Mouse (Mus musculus) midbrain, embryonic 11.5 days (tissue): ENCODE results near the gene Castor2. TPM values are rescaled to one million over a fixed set of nuclear protein-coding genes. Genes with fewer than 3 reads are reported as not detected.

ENCODE experiments used
- ATAC-seq: fragments of 200-750 bp; cut with Nextera tagmentation; 2 replicates; pipeline ENCODE4 v1.8.0; 2017; ENCODE audit warnings: moderate TSS enrichment, moderate library complexity; ENCODE audit not compliant: low FRiP score
- DNase-seq: peaks from one replicate; pipeline ENCODE4 v3.0.0; 2015; ENCODE audit warnings: low spot score; ENCODE audit errors: missing footprints
- H3K27ac ChIP-seq: fragments of 300-500 bp; sonication (generic); 2 replicates; pipeline ENCODE4 v1.5.1; 2014; ENCODE audit warnings: low read depth, low read length
- H3K27me3 ChIP-seq: fragments of 300-500 bp; sonication (generic); 2 replicates; pipeline ENCODE4 v1.6.1; 2014; ENCODE audit warnings: mild to moderate bottlenecking, low read length, moderate library complexity, mixed read lengths; ENCODE audit not compliant: control insufficient read depth, insufficient read depth
- H3K36me3 ChIP-seq: fragments of 300-500 bp; sonication (generic); 2 replicates; pipeline ENCODE4 v1.6.1; 2014; ENCODE audit warnings: mild to moderate bottlenecking, low read length, moderate library complexity, mixed read lengths; ENCODE audit not compliant: control insufficient read depth, insufficient read depth
- H3K4me1 ChIP-seq: fragments of 300-500 bp; sonication (generic); 2 replicates; pipeline ENCODE4 v1.6.1; 2014; ENCODE audit warnings: low read length; ENCODE audit not compliant: control insufficient read depth, insufficient read depth
- H3K4me2 ChIP-seq: fragments of 300-500 bp; sonication (generic); 2 replicates; pipeline ENCODE4 v1.6.1; 2014; ENCODE audit warnings: mild to moderate bottlenecking, moderate library complexity
- H3K4me3 ChIP-seq: fragments of 300-500 bp; sonication (generic); 2 replicates; pipeline ENCODE4 v1.5.1; 2014; ENCODE audit warnings: low read depth, low read length
- H3K9ac ChIP-seq: fragments of 300-500 bp; sonication (generic); 2 replicates; pipeline ENCODE4 v1.6.1; 2014; ENCODE audit warnings: low read length
- H3K9me3 ChIP-seq: fragments of 300-500 bp; sonication (generic); 2 replicates; pipeline ENCODE4 v1.6.1; 2016; ENCODE audit warnings: low read length; ENCODE audit not compliant: control insufficient read depth
- WGBS: fragments of 180-500 bp; shearing (Covaris S2); extraction: QIAGEN DNeasy Blood & Tissue Kit; methylation state at CpG from one replicate; pipeline ENCODE4 v1.1.7; 2014; 5-methylcytosine and 5-hydroxymethylcytosine counted together
- polyA plus RNA-seq: library from polyadenylated mRNA; unstranded; fragments of >200 nt; fragmentation: Nextera tagmentation; extraction: Ambion mirVana; gene quantifications from 2 replicates; pipeline ENCODE4 v1.2.1, GENCODE M21; 2014

Castor2 gene
- polyA plus RNA-seq, 1 experiment from 2014 or later, result 11.7 TPM

DNA sequence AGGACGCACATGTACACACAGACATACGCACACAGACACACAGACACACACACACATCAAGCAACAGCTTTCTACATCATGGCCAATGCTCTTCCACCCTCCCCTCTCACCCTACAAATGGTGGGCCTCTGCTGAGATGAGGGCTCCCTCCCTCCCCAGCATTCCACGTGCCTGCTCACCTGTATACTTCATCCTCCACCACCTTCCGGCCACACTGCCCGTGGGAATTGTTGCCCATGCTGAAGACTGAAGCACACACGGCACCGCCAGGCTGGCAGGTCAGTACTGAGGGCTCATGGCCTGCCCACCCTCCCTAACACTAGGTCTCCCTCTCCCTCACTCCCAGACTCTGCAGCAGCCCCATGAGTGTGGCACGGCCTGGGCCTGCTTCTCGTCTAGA lies 68.5 kb downstream of the Castor2 start:
- Histone ChIP-seq H3K27ac (no peak overlapping the region), H3K9me3 (no peaks in the 10 kb centered on the region), H3K36me3 (no peaks in the 10 kb centered on the region; the same call in 1 of the 2 replicates), H3K4me1 (no peaks in the 10 kb centered on the region), H3K9ac (no peak overlapping the region), H3K27me3 (no peaks in the 10 kb centered on the region), H3K4me2 (no peak overlapping the region), H3K4me3 (no peak overlapping the region)
- 91% methylated on average over 9 of the region's 9 CpGs for WGBS
- no peak for DNase-seq
- ATAC-seq, result no peak

DNA sequence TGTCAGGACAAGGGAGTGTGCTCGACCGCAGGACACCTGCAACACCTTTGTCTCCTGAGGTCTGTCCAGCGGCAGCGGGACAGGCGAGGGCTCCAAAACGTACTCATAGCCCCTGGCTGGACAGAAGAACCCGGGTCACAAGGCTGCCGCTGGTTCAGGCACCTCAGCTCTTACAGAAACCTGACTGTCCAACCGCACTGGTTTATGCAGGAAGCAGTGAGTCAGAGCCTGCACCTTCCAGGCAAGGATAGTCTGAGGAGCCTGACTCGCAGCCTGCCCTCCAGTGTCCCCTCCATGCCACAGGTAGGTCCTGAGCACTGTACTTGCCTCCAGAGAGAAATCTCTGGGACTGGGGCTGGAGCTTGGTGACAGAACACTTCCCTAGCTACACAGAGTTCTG lies 69.7 kb downstream of the Castor2 start:
- no peak for ATAC-seq
- Histone ChIP-seq H3K9ac (no peak overlapping the region), H3K9me3 (no peaks in the 10 kb centered on the region), H3K36me3 (no peaks in the 10 kb centered on the region), H3K4me1 (no peaks in the 10 kb centered on the region), H3K27ac (no peak overlapping the region), H3K4me3 (no peak overlapping the region), H3K27me3 (no peaks in the 10 kb centered on the region), H3K4me2 (no peak overlapping the region)
- 90% methylated on average over 10 of the region's 10 CpGs for WGBS
- no peak for DNase-seq

DNA sequence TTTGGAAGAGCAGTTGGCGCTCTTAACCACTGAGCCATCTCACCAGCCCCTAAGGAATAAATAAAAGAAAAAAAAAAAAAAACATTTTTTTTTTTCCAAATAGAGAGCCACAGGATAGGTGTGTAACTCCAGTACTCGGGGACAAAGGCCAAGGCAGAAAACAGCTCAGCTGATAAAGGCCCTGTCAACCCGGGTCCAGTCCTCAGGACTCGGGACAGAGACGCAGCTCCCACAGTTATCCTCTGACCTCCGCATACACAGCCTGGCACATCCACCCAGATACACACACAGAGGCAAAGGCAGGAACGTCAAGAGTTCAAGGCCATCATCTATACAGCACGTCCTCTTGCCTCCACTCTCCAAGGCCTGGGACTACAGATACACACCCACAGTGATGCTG lies 70.7 kb downstream of the Castor2 start:
- DNase-seq (no peak), ATAC-seq (no peak)
- H3K27me3 ChIP-seq, result no peaks in the 10 kb centered on the region
- no peak overlapping the region for H3K27ac ChIP-seq
- no peak overlapping the region for H3K4me3 ChIP-seq
- H3K36me3 ChIP-seq, result no peaks in the 10 kb centered on the region
- no peak overlapping the region for H3K4me2 ChIP-seq
- 95% methylated on average over 8 of the region's 8 CpGs for WGBS
- H3K4me1 ChIP-seq, result no peaks in the 10 kb centered on the region
- no peaks in the 10 kb centered on the region for H3K9me3 ChIP-seq
- no peak overlapping the region for H3K9ac ChIP-seq

DNA sequence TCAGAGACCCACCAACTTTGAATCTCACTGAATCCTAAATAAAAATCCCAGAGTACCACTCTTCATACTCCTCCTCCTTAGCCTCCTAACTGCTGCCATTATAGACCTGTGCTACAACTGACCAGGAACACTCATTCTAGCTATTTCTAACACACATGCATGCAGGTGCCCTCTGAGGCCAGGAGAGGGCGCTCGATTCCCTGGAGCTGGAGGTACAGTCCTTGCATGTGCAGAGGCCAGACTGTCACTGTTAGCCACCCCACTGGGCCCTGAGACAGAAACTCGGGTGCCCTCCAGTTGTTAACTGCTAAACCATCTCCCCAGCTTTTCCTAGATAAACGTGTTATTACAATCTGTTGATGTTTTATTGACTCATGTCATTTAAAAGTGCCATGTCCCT lies 73.7 kb downstream of the Castor2 start:
- DNase-seq (no peak), ATAC-seq (no peak)
- H3K27ac ChIP-seq, result no peak overlapping the region
- no peaks in the 10 kb centered on the region for H3K27me3 ChIP-seq
- H3K4me1 ChIP-seq, result peaks cover 3% of the 10 kb centered on the region; the same call in 1 of the 2 replicates
- 43% methylated on average over 4 of the region's 4 CpGs for WGBS
- H3K4me2 ChIP-seq, result no peak overlapping the region
- H3K9me3 ChIP-seq, result no peaks in the 10 kb centered on the region
- H3K9ac ChIP-seq, result no peak overlapping the region
- no peak overlapping the region for H3K4me3 ChIP-seq
- no peaks in the 10 kb centered on the region for H3K36me3 ChIP-seq

DNA sequence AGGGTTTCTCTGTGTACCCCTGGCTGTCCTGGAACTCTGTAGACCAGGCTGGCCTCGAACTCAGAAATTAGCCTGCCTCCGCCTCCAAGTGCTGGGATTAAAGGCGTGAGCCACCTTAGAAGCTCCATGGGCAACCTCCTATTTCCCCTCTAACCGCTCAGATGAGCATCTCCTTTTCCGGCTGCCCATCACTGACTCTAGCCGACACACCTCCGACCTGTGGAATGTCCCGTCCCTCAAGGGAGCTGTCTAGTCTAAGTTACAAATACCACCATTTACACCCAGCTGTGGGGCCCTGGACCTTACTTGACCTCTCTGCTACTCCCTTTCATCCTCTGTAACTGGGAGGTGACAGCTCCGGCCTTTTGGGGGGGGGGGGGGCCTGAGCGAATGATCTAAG lies 76.2 kb downstream of the Castor2 start:
- Histone ChIP-seq H3K4me3 (peak overlapping the region; percentile 93), H3K4me1 (peaks cover 3% of the 10 kb centered on the region; the same call in 1 of the 2 replicates), H3K36me3 (no peaks in the 10 kb centered on the region), H3K27ac (0 out of 2 replicates have a peak overlapping the region, but pooled peaks have one; percentile 42), H3K27me3 (no peaks in the 10 kb centered on the region), H3K9ac (peak overlapping the region; percentile 81), H3K4me2 (peak overlapping the region; percentile 85), H3K9me3 (no peaks in the 10 kb centered on the region)
- WGBS, result 9% methylated on average over 10 of the region's 10 CpGs
- ATAC-seq, result 0 out of 2 replicates have a peak, but pooled peaks have one; percentile 10
- DNase-seq, result no peak

DNA sequence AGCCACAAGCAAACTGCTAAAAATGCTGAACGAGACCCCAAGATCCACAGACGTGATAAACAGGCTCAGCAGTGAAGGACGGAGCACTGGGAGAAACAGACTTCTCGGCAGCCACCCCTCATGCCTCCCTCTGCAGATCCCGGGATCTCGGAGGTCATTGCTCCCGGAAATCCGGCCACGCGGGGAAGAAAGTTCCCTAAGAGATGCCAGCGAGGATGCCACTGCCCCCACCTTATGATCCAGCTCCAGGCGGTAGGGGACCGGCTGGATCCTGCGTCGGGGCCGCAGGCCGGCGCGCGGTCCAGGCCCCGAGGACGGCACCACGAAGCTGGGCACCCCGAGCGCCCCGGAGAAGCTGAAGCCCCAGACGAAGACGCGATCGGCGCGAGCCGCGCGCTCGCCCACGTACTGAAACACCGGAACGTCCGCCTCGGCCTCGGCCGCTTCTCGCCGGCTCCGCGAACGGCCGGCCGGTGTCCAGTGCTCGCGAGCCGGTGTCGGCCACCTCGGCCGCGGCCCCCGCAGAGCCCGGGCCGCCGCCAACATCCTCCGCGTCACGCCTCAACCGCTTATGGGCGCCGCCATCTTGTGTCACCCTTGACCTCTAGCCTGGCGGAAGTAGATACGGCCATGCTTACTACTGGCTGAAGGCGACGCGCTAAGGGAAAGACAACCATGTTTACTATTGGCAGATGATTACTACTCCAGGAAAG lies 76.8 kb downstream of the Castor2 start, which contains the start of gene Rcc1l:
TSS of gene Rcc1l (minus strand) at position 606 of the 713 bp plus-strand sequence.
- H3K9me3 ChIP-seq, result no peaks in the 10 kb centered on the region
- H3K27ac ChIP-seq, result peak within 1 kb of the TSS; percentile 42; the same call in 1 of the 2 replicates
- H3K4me1 ChIP-seq, result peaks cover 3% of the 10 kb centered on the region; the same call in 1 of the 2 replicates
- peak within 1 kb of the TSS; percentile 93 for H3K4me3 ChIP-seq
- H3K4me2 ChIP-seq, result peak within 1 kb of the TSS; percentile 85
- H3K27me3 ChIP-seq, result no peaks in the 10 kb centered on the region
- DNase-seq, result peak; percentile 97
- WGBS, result under 1% methylated on average over 62 of the region's 72 CpGs
- peak within 1 kb of the TSS; percentile 81 for H3K9ac ChIP-seq
- peak; percentile 93 for ATAC-seq
- H3K36me3 ChIP-seq, result no peaks in the 10 kb centered on the region

DNA sequence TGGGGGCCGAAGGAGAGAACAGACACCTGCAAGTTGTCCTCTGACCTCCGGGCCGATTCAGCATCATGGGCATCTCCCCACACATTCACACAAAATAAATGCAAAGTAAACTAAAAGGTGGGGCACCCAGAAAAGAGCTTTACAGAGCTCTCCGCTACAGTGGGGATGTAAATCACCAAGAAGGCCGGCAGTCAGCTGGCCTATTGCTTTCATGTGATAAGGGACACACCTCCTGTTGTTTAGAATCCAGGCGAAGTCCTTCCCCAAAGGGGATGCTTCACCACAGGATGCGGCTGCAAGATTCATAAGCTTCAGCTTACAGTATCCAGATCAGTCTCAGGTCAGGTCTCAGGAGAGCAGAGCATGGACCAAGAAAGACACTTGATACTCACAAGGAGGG lies 79.0 kb downstream of the Castor2 start:
- H3K4me3 ChIP-seq, result no peak overlapping the region
- H3K9me3 ChIP-seq, result no peaks in the 10 kb centered on the region
- peaks cover 13% of the 10 kb centered on the region; the same call in 1 of the 2 replicates for H3K4me1 ChIP-seq
- 82% methylated on average over 7 of the region's 7 CpGs for WGBS
- no peak overlapping the region for H3K9ac ChIP-seq
- no peaks in the 10 kb centered on the region for H3K27me3 ChIP-seq
- H3K4me2 ChIP-seq, result no peak overlapping the region
- no peak overlapping the region for H3K27ac ChIP-seq
- no peaks in the 10 kb centered on the region for H3K36me3 ChIP-seq
- ATAC-seq, result no peak
- no peak for DNase-seq

DNA sequence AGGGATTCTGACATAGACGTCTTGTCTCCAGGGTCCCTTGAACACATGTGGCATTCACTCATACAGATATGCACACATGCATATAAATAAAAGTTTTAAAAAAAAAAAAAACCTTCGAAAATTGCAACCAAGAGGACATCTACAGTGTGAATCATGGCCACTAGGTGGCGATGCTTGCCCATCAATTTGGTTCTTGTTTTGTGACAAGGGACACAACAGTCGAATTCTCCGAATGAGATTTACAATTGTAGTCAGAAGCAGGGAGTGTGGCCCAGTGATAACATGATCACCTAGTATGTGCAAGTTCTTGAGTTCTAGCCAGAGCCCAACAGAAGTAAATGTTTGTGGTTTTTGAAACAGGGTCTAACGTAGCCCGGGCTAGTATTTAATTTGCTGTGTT lies 80.4 kb downstream of the Castor2 start:
- ATAC-seq (no peak), DNase-seq (peak; percentile 95)
- Histone ChIP-seq H3K4me3 (no peak overlapping the region), H3K9me3 (no peaks in the 10 kb centered on the region), H3K27me3 (no peaks in the 10 kb centered on the region), H3K9ac (no peak overlapping the region), H3K27ac (no peak overlapping the region), H3K36me3 (no peaks in the 10 kb centered on the region), H3K4me1 (peaks cover 13% of the 10 kb centered on the region; the same call in 1 of the 2 replicates), H3K4me2 (no peak overlapping the region)
- 28% methylated on average over 7 of the region's 7 CpGs for WGBS

DNA sequence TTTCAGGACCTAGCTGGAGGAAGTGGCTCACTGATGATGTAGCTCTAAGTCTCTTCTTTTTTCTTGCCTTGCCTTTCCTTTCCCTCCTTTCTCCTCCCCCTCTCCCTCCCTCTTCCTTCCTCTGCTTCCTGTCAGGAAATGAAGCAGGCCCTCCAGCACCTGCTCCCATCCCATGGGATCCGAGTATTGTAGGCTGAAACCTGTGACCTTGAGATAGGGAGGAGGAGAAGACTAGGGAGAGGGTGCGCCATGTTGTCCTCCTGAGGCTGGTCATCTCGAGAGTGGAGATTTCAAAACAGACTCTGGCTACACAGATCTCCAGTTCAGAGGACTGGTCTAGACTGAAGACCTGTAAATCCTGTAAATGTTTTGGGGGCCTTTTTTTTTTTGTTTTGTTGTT lies 82.7 kb downstream of the Castor2 start:
- H3K4me3 ChIP-seq, result no peak overlapping the region
- WGBS, result 76% methylated on average over 3 of the region's 3 CpGs
- ATAC-seq (no peak), DNase-seq (no peak)
- H3K4me2 ChIP-seq, result no peak overlapping the region
- no peaks in the 10 kb centered on the region for H3K36me3 ChIP-seq
- H3K4me1 ChIP-seq, result peaks cover 10% of the 10 kb centered on the region; the same call in 1 of the 2 replicates
- no peak overlapping the region for H3K9ac ChIP-seq
- H3K27me3 ChIP-seq, result no peaks in the 10 kb centered on the region
- no peaks in the 10 kb centered on the region for H3K9me3 ChIP-seq
- no peak overlapping the region for H3K27ac ChIP-seq
